Mouse (Mus musculus) hindbrain, embryonic 12.5 days (tissue): Measurements from ENCODE around the gene Rfx8. TPM values are rescaled to one million over a fixed set of nuclear protein-coding genes. Genes with fewer than 3 reads are reported as not detected.
"Not testable (repeated sequence)": the region's sequence is repeated elsewhere in the genome, so short reads cannot be mapped to it uniquely, and the experiment has no call there.

Experiments
- ATAC-seq: fragments of 200-750 bp; cut with Nextera tagmentation; 2 replicates; pipeline ENCODE4 v1.8.0; 2017; ENCODE audit warnings: moderate TSS enrichment; ENCODE audit not compliant: low FRiP score
- H3K27ac ChIP-seq: fragments of 300-500 bp; sonication (generic); 2 replicates; pipeline ENCODE4 v1.5.1; 2016; ENCODE audit warnings: mild to moderate bottlenecking
- H3K27me3 ChIP-seq: fragments of 300-500 bp; sonication (generic); 2 replicates; pipeline ENCODE4 v1.6.1; 2016; ENCODE audit warnings: mild to moderate bottlenecking
- H3K36me3 ChIP-seq: fragments of 300-500 bp; sonication (generic); 2 replicates; pipeline ENCODE4 v1.6.1; 2016; ENCODE audit warnings: mild to moderate bottlenecking
- H3K4me1 ChIP-seq: fragments of 300-500 bp; sonication (generic); 2 replicates; pipeline ENCODE4 v1.6.1; 2016
- H3K4me2 ChIP-seq: fragments of 300-500 bp; sonication (generic); replicated peaks from 2 replicates; pipeline ENCODE4 v1.6.1; 2016; ENCODE audit warnings: mild to moderate bottlenecking
- H3K4me3 ChIP-seq: fragments of 300-500 bp; sonication (generic); 2 replicates; pipeline ENCODE4 v1.5.1; 2016; ENCODE audit warnings: mild to moderate bottlenecking
- H3K9ac ChIP-seq: fragments of 300-500 bp; sonication (generic); 2 replicates; pipeline ENCODE4 v1.6.1; 2016; ENCODE audit warnings: mild to moderate bottlenecking, moderate library complexity
- H3K9me3 ChIP-seq: fragments of 300-500 bp; sonication (generic); replicated peaks from 2 replicates; pipeline ENCODE4 v1.6.1; 2016; ENCODE audit warnings: mild to moderate bottlenecking
- WGBS: fragments of 180-500 bp; shearing (Covaris S2); methylation state at CpG from one replicate; pipeline ENCODE4 v1.1.7; 2016; 5-methylcytosine and 5-hydroxymethylcytosine counted together
- polyA plus RNA-seq: library from polyadenylated mRNA; unstranded; fragments of >200 nt; fragmentation: Nextera tagmentation; extraction: Ambion mirVana; gene quantifications from 2 replicates; pipeline ENCODE4 v1.2.1, GENCODE M21; 2016

Gene Rfx8
- polyA plus RNA-seq, 1 experiment from 2014 or later: 0.93 TPM

GRCm38 (mm10) chr1:39685841-39686240 is 35.0 kb downstream of the Rfx8 start:
- H3K36me3 ChIP-seq: no peaks in the 10 kb centered on the region
- H3K4me1 ChIP-seq: peaks cover 3% of the 10 kb centered on the region; the same call in 1 of the 2 replicates
- H3K4me3 ChIP-seq: no peak overlapping the region
- ATAC-seq: peak; percentile 73
- 0% methylated on average over 1 of the region's 1 CpGs for WGBS
- H3K27ac ChIP-seq: no peak overlapping the region
- no peak overlapping the region for H3K9ac ChIP-seq
- H3K27me3 ChIP-seq: no peaks in the 10 kb centered on the region
- no peaks in the 10 kb centered on the region for H3K9me3 ChIP-seq
- no peak overlapping the region for H3K4me2 ChIP-seq

GRCm38 (mm10) chr1:39681638-39682037 is 39.2 kb downstream of the Rfx8 start:
- no peaks in the 10 kb centered on the region for H3K27me3 ChIP-seq

GRCm38 (mm10) chr1:39680546-39680945 is 40.3 kb downstream of the Rfx8 start:
- H3K9me3 ChIP-seq: no peaks in the 10 kb centered on the region
- H3K4me3 ChIP-seq: no peak overlapping the region
- H3K4me1 ChIP-seq: no peaks in the 10 kb centered on the region
- H3K27me3 ChIP-seq: no peaks in the 10 kb centered on the region
- no peak overlapping the region for H3K27ac ChIP-seq
- no peaks in the 10 kb centered on the region for H3K36me3 ChIP-seq
- no peak for ATAC-seq
- WGBS: 66% methylated on average over 6 of the region's 6 CpGs
- H3K9ac ChIP-seq: no peak overlapping the region
- no peak overlapping the region for H3K4me2 ChIP-seq

More at GRCm38 (mm10) chr1:39681638-39682037, 39.2 kb downstream of the Rfx8 start:
- no peak overlapping the region for H3K4me3 ChIP-seq
- H3K4me2 ChIP-seq: no peak overlapping the region
- ATAC-seq: no peak
- no peak overlapping the region for H3K27ac ChIP-seq
- H3K36me3 ChIP-seq: no peaks in the 10 kb centered on the region
- 87% methylated on average over 5 of the region's 5 CpGs for WGBS
- no peaks in the 10 kb centered on the region for H3K9me3 ChIP-seq
- H3K4me1 ChIP-seq: peaks cover 3% of the 10 kb centered on the region; the same call in 1 of the 2 replicates
- no peak overlapping the region for H3K9ac ChIP-seq

- Histone ChIP-seq H3K4me3 (no peak overlapping the region), H3K4me1 (no peaks in the 10 kb centered on the region), H3K4me2 (no peak overlapping the region), H3K36me3 (no peaks in the 10 kb centered on the region), H3K9me3 (no peaks in the 10 kb centered on the region), H3K27ac (no peak overlapping the region), H3K9ac (no peak overlapping the region), H3K27me3 (no peaks in the 10 kb centered on the region)
- 71% methylated on average over 8 of the region's 8 CpGs for WGBS
- no peak for ATAC-seq
Measured at GRCm38 (mm10) chr1:39678883-39679282, 41.9 kb downstream of the Rfx8 start.

- Histone ChIP-seq H3K4me3 (no peak overlapping the region), H3K27ac (no peak overlapping the region), H3K9ac (no peak overlapping the region), H3K27me3 (no peaks in the 10 kb centered on the region), H3K4me1 (no peaks in the 10 kb centered on the region), H3K4me2 (no peak overlapping the region), H3K9me3 (no peaks in the 10 kb centered on the region), H3K36me3 (no peaks in the 10 kb centered on the region)
- WGBS: 94% methylated on average over 5 of the region's 5 CpGs
- no peak for ATAC-seq
Measured at GRCm38 (mm10) chr1:39676221-39676876, 44.4 kb downstream of the Rfx8 start.

GRCm38 (mm10) chr1:39672362-39673105 is 48.3 kb downstream of the Rfx8 start:
- WGBS: 76% methylated on average over 9 of the region's 9 CpGs
- no peak for ATAC-seq

GRCm38 (mm10) chr1:39670211-39670935 is 50.4 kb downstream of the Rfx8 start:
- Histone ChIP-seq H3K9me3 (no peaks in the 10 kb centered on the region), H3K4me2 (no peak overlapping the region), H3K36me3 (no peaks in the 10 kb centered on the region), H3K4me1 (no peaks in the 10 kb centered on the region), H3K4me3 (no peak overlapping the region), H3K9ac (no peak overlapping the region), H3K27me3 (no peaks in the 10 kb centered on the region), H3K27ac (no peak overlapping the region)
- WGBS: 89% methylated on average over 17 of the region's 17 CpGs
- ATAC-seq: no peak

More at GRCm38 (mm10) chr1:39672362-39673105, 48.3 kb downstream of the Rfx8 start:
- H3K36me3 ChIP-seq: no peaks in the 10 kb centered on the region
- no peak overlapping the region for H3K4me2 ChIP-seq
- no peak overlapping the region for H3K4me3 ChIP-seq
- H3K4me1 ChIP-seq: no peaks in the 10 kb centered on the region
- no peak overlapping the region for H3K27ac ChIP-seq
- H3K27me3 ChIP-seq: no peaks in the 10 kb centered on the region
- no peak overlapping the region for H3K9ac ChIP-seq
- H3K9me3 ChIP-seq: no peaks in the 10 kb centered on the region

- H3K36me3 ChIP-seq: no peaks in the 10 kb centered on the region
- H3K4me3 ChIP-seq: no peak overlapping the region
- no peak overlapping the region for H3K4me2 ChIP-seq
- 74% methylated on average over 12 of the region's 12 CpGs for WGBS
- H3K4me1 ChIP-seq: no peaks in the 10 kb centered on the region
- H3K27me3 ChIP-seq: no peaks in the 10 kb centered on the region
- no peaks in the 10 kb centered on the region for H3K9me3 ChIP-seq
- ATAC-seq: peak; percentile 72
- no peak overlapping the region for H3K9ac ChIP-seq
- H3K27ac ChIP-seq: no peak overlapping the region
Measured at GRCm38 (mm10) chr1:39666751-39667252, 54.0 kb downstream of the Rfx8 start.

GRCm38 (mm10) chr1:39664039-39664625 is 56.7 kb downstream of the Rfx8 start:
- Histone ChIP-seq H3K27me3 (no peaks in the 10 kb centered on the region), H3K27ac (no peak overlapping the region), H3K9me3 (no peaks in the 10 kb centered on the region), H3K36me3 (no peaks in the 10 kb centered on the region), H3K9ac (no peak overlapping the region), H3K4me2 (no peak overlapping the region), H3K4me3 (no peak overlapping the region), H3K4me1 (no peaks in the 10 kb centered on the region)
- 88% methylated on average over 7 of the region's 7 CpGs for WGBS
- ATAC-seq: no peak

GRCm38 (mm10) chr1:39663050-39663449 is 57.7 kb downstream of the Rfx8 start:
- H3K36me3 ChIP-seq: no peaks in the 10 kb centered on the region
- H3K4me2 ChIP-seq: no peak overlapping the region
- WGBS: 85% methylated on average over 4 of the region's 4 CpGs
- H3K27me3 ChIP-seq: no peaks in the 10 kb centered on the region
- no peak overlapping the region for H3K27ac ChIP-seq
- H3K4me1 ChIP-seq: no peaks in the 10 kb centered on the region
- no peak overlapping the region for H3K9ac ChIP-seq
- no peaks in the 10 kb centered on the region for H3K9me3 ChIP-seq
- no peak for ATAC-seq
- no peak overlapping the region for H3K4me3 ChIP-seq

- Histone ChIP-seq H3K36me3 (no peaks in the 10 kb centered on the region), H3K9ac (no peak overlapping the region), H3K4me3 (no peak overlapping the region), H3K9me3 (no peaks in the 10 kb centered on the region), H3K27ac (no peak overlapping the region), H3K4me2 (no peak overlapping the region), H3K4me1 (no peaks in the 10 kb centered on the region), H3K27me3 (peaks cover 3% of the 10 kb centered on the region)
- ATAC-seq: no peak
- 82% methylated on average over 6 of the region's 6 CpGs for WGBS
Measured at GRCm38 (mm10) chr1:39656976-39657529, 63.7 kb downstream of the Rfx8 start.

GRCm38 (mm10) chr1:39654901-39655300 is 65.9 kb downstream of the Rfx8 start:
- not testable (repeated sequence) for H3K4me3 ChIP-seq, H3K9ac ChIP-seq, H3K9me3 ChIP-seq, ATAC-seq, H3K27ac ChIP-seq, H3K36me3 ChIP-seq, H3K4me2 ChIP-seq
- Histone ChIP-seq H3K4me1 (peaks cover 12% of the 10 kb centered on the region), H3K27me3 (peaks cover 21% of the 10 kb centered on the region)
- 92% methylated on average over 18 of the region's 18 CpGs for WGBS
